Mouse (Mus musculus): Measurements from ENCODE around the gene Tcl1. TPM values are rescaled to one million over a fixed set of nuclear protein-coding genes. Genes with fewer than 3 reads are reported as not detected.

The Tcl1 gene
- polyA plus RNA-seq (2015; fragmentation: Nextera tagmentation; extraction: Ambion mirVana) = not detected in 2 replicates

DNA sequence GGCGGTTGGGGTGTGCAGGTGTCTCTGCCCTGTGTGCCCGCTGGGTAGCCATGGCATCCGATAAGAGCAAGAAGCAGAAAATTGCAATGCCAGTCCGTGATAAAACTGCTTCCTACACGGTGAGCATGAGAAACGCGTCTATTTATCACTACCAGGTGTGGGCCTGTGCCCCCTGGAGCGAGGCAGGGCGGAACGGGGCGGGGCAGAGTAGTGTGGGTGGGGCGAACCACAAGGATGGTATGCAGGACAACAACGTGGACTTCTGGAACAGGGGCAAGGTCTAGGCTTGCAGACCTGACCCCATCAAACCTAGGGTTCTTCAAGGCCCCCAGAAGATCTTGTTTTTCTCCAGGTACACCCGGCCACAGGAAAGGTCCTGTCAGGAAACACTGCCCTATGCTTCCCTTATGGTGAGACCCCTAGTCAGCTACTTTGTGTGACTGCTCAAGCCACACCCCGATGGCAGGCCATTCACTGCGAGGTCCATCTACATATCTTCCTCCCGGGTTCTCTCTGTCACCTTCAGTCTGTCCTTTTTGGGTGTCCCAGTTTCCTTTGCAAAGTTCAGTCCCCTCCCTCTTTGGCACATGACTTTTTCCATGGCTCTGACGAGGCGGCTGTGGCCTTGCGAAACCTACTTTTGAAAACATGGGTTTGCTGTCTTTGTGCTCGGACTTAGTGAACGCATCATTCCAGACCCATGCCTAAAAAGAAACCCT, at the start of gene Tcl1:
Tcl1 (minus strand) TSS at position 193 of the 719 bp plus-strand sequence.
- H3K4me3 ChIP-seq (ENCODE audit: low read length) = no peak within 1 kb of the TSS

DNA sequence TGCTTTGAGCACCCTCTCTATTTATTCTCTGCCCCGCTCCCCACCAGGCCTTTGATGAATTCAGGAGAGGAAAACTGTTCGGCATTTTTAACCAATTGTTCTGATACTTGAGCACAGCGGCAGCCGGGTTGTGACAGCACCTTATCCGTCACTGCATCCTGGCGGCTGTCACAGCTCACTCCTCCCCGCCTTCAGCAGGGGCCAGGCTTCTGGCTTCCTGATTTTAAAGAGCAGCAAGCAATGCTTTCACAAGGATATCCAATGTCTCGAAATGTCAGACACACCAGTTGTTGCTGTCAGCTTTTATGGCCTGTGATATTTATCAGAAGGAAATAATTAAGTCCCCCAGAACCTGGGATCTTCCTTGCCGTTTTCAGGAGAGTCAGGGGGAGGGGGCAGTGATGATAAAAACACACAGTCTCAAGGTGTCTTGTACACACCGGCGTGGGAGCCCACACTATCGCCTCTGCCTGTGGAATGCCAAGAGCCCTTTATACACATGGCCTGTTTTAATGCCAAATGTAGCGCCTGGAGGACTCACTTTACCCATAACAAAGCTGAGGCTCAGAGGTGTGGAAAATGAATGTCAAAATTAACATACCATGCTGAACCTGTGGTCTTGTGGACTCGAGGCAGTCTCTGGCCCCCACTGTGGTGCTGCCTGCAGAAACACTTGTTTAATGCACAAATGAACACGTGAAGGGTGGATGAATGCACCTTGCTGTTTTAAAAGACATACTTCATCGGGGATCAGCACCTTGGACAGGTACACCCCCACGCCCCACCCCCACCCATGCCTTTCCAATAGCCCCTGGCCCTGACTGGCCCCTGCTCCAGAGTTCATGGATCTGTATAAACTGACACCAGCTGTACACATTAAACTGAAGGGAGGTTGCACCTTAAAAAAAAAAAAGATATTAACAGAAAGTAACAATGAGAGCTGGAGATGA, 48.7 kb upstream of the Tcl1 start:
- Histone ChIP-seq H3K9me3 (ENCODE audit: control insufficient read depth, low read length) (no peaks in the 10 kb centered on the region), H3K4me1 (ENCODE audit: control insufficient read depth, insufficient read depth, low read depth, low read length) (peaks cover 4% of the 10 kb centered on the region; the same call in 1 of the 2 replicates), H3K36me3 (ENCODE audit: control insufficient read depth, insufficient read depth, low read length) (no peaks in the 10 kb centered on the region), H3K4me3 (ENCODE audit: low read length) (no peak overlapping the region), H3K27me3 (replicated peaks; ENCODE audit: control insufficient read depth, insufficient read depth, low read length) (no peaks in the 10 kb centered on the region), H3K9ac (ENCODE audit: low read depth, low read length) (no peak overlapping the region; the same call in 1 of the 2 replicates), H3K4me2 (ENCODE audit: low read length) (no peak overlapping the region), H3K27ac (ENCODE audit: low read depth, low read length) (no peak overlapping the region)
- peak; percentile 53; the same call in 1 of the 2 replicates for ATAC-seq
- 49% methylated on average over 17 of the region's 17 CpGs for WGBS

More for the DNA sequence above, at the start of gene Tcl1:
- Histone ChIP-seq H3K4me2 (ENCODE audit: low read length) (no peak within 1 kb of the TSS), H3K4me1 (ENCODE audit: control insufficient read depth, insufficient read depth, low read depth, low read length) (no peaks in the 10 kb centered on the region), H3K36me3 (ENCODE audit: control insufficient read depth, insufficient read depth, low read length) (no peaks in the 10 kb centered on the region), H3K27me3 (replicated peaks; ENCODE audit: control insufficient read depth, insufficient read depth, low read length) (no peaks in the 10 kb centered on the region), H3K9ac (ENCODE audit: low read depth, low read length) (no peak within 1 kb of the TSS), H3K9me3 (ENCODE audit: control insufficient read depth, low read length) (no peaks in the 10 kb centered on the region), H3K27ac (ENCODE audit: low read depth, low read length) (no peak within 1 kb of the TSS)
- ATAC-seq = no peak
- WGBS = 93% methylated on average over 22 of the region's 22 CpGs

DNA sequence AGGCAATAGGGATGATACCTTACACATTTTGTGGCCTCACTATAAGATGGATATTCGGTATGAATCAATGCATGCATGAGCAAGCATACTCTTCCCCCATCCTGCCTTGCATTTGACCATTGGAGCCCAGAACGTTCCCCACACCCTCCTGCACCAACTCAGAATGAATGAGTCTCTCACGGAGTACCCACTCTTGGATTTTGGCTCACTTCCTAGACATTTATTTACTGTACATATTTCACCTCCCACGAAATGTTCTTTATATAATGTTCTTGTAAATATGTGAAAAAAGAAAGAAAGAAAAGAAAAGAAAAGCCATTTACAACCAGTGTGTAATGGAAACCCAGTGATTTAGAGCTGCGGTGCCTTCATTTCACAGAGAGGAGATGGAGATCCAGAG, 44.5 kb upstream of the Tcl1 start:
- no peak for ATAC-seq
- H3K27me3 ChIP-seq (replicated peaks; ENCODE audit: control insufficient read depth, insufficient read depth, low read length) = no peaks in the 10 kb centered on the region
- H3K9me3 ChIP-seq (ENCODE audit: control insufficient read depth, low read length) = no peaks in the 10 kb centered on the region
- H3K4me1 ChIP-seq (ENCODE audit: control insufficient read depth, insufficient read depth, low read depth, low read length) = peaks cover 3% of the 10 kb centered on the region; the same call in 1 of the 2 replicates
- H3K27ac ChIP-seq (ENCODE audit: low read depth, low read length) = no peak overlapping the region
- H3K9ac ChIP-seq (ENCODE audit: low read depth, low read length) = no peak overlapping the region
- H3K36me3 ChIP-seq (ENCODE audit: control insufficient read depth, insufficient read depth, low read length) = no peaks in the 10 kb centered on the region
- no peak overlapping the region for H3K4me3 ChIP-seq (ENCODE audit: low read length)
- H3K4me2 ChIP-seq (ENCODE audit: low read length) = no peak overlapping the region
- 83% methylated on average over 5 of the region's 5 CpGs for WGBS

DNA sequence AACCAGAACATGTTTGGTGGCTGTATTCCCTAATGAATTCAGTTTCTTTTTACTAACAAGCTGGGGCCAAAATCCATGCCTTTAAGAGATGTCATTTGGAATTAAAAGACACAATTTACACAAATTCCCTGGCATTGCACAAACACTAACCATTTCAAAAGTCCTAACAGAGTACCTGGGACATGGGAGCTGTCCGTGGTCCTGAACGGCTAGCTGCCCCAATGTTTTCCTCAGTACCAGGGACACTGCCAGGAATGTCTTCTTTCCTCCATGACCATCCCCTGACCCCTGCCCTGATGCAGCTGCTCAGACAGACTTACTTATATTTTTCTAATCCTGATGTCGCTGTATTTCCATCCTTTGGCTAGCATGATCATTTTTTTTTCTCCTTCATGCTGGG, 43.5 kb upstream of the Tcl1 start:
- ATAC-seq = no peak
- 17% methylated on average over 3 of the region's 3 CpGs for WGBS
- no peaks in the 10 kb centered on the region for H3K9me3 ChIP-seq (ENCODE audit: control insufficient read depth, low read length)
- H3K36me3 ChIP-seq (ENCODE audit: control insufficient read depth, insufficient read depth, low read length) = no peaks in the 10 kb centered on the region
- H3K9ac ChIP-seq (ENCODE audit: low read depth, low read length) = no peak overlapping the region
- no peak overlapping the region for H3K4me2 ChIP-seq (ENCODE audit: low read length)
- no peak overlapping the region for H3K27ac ChIP-seq (ENCODE audit: low read depth, low read length)
- H3K4me1 ChIP-seq (ENCODE audit: control insufficient read depth, insufficient read depth, low read depth, low read length) = peaks cover 3% of the 10 kb centered on the region; the same call in 1 of the 2 replicates
- H3K4me3 ChIP-seq (ENCODE audit: low read length) = no peak overlapping the region
- H3K27me3 ChIP-seq (replicated peaks; ENCODE audit: control insufficient read depth, insufficient read depth, low read length) = no peaks in the 10 kb centered on the region

DNA sequence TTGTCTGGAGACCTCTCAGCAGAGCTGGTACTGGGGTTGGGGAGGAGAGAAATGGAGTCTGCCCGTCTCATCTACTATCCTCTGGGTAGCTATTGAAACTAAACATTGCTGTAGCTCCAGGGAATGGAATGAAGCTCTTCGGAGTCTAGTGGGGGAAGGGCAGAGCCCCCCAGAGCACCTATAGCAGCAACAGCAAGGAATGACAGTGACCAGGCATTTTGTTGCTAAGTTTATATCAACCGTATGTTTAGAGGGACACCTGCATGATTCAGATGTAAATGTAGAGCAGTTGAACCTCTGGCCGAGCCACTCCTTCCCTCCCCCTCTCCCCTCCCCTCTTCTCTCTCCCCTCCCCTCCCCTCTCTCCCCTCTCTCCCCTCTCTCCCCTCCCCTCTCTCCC, 36.6 kb upstream of the Tcl1 start:
- Histone ChIP-seq H3K27ac (ENCODE audit: low read depth, low read length) (no peak overlapping the region), H3K36me3 (ENCODE audit: control insufficient read depth, insufficient read depth, low read length) (no peaks in the 10 kb centered on the region), H3K27me3 (replicated peaks; ENCODE audit: control insufficient read depth, insufficient read depth, low read length) (no peaks in the 10 kb centered on the region), H3K4me3 (ENCODE audit: low read length) (no peak overlapping the region), H3K4me1 (ENCODE audit: control insufficient read depth, insufficient read depth, low read depth, low read length) (peaks cover 3% of the 10 kb centered on the region; the same call in 1 of the 2 replicates), H3K9me3 (ENCODE audit: control insufficient read depth, low read length) (no peaks in the 10 kb centered on the region), H3K4me2 (ENCODE audit: low read length) (no peak overlapping the region), H3K9ac (ENCODE audit: low read depth, low read length) (no peak overlapping the region)
- WGBS = 22% methylated on average over 4 of the region's 4 CpGs
- ATAC-seq = no peak

DNA sequence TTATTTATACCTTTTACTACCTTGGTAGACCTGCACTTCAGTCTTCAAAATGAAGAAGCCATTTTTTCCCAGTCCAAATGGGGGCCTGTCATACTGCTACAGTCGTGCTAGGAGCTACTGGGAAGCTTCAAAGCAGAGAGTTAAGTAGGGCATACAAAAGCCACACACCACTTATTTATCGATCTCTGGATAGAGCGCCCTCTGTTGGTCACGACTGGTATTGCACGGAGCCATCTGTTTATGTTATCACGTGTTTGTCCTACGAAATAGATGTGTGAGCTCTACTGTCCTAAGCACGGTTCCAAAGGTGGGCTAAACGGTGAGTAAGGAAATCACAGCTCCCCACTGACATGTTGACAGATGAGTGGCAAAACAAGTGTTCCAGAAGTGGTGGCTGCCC, 36.2 kb upstream of the Tcl1 start:
- no peaks in the 10 kb centered on the region for H3K36me3 ChIP-seq (ENCODE audit: control insufficient read depth, insufficient read depth, low read length)
- H3K4me2 ChIP-seq (ENCODE audit: low read length) = no peak overlapping the region
- 8% methylated on average over 9 of the region's 9 CpGs for WGBS
- no peak overlapping the region for H3K9ac ChIP-seq (ENCODE audit: low read depth, low read length)
- H3K27me3 ChIP-seq (replicated peaks; ENCODE audit: control insufficient read depth, insufficient read depth, low read length) = no peaks in the 10 kb centered on the region
- H3K27ac ChIP-seq (ENCODE audit: low read depth, low read length) = no peak overlapping the region
- H3K9me3 ChIP-seq (ENCODE audit: control insufficient read depth, low read length) = no peaks in the 10 kb centered on the region
- no peak overlapping the region for H3K4me3 ChIP-seq (ENCODE audit: low read length)
- peaks cover under 1% of the 10 kb centered on the region; the same call in 1 of the 2 replicates for H3K4me1 ChIP-seq (ENCODE audit: control insufficient read depth, insufficient read depth, low read depth, low read length)
- ATAC-seq = no peak

DNA sequence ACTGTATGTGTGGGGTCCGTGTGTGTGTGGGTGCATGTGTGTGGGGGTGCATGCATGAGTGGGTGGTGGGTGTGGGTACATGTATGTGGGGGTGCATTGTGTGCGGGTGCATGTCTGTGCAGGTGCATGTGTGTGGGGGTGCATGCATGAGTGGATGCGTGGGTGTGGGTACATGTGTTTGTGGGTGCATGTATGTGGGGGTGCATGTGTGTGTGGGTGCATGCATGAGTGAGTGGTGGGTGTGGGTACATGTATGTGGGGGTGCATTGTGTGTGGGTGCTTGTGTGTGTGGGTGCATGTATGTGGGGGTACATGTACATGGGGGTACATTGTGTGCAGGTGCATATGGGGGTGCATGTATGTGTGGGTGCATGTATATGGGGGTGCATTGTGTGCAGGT, 31.2 kb upstream of the Tcl1 start:
- no peak for ATAC-seq

DNA sequence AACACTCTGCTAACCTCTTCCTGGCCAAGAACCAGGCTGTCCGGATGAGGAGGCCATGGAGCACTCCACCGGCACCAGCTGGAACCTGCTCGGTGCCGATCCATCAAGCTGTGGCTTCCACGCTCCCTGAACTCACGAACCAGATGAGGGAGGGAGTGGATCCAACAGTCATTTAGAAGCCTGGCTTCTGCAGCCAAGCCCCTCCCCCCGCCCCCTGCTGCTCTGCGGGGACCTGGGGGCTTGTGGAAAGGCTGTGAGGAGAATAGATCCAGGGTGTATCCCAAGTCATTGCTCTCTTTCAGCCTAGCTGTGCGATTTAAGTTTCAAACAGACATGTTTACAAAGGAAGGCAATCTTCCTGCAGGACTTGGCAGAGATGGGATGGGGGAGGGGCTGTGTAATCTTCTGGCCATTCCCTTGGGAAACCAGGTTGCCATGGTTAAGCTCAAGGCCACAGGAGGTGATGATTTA, 26.2 kb upstream of the Tcl1 start:
- ATAC-seq = peak; percentile 48
- no peaks in the 10 kb centered on the region for H3K27me3 ChIP-seq (replicated peaks; ENCODE audit: control insufficient read depth, insufficient read depth, low read length)
- H3K4me3 ChIP-seq (ENCODE audit: low read length) = no peak overlapping the region
- H3K27ac ChIP-seq (ENCODE audit: low read depth, low read length) = 0 out of 2 replicates have a peak overlapping the region, but pooled peaks have one; percentile 1
- no peaks in the 10 kb centered on the region for H3K36me3 ChIP-seq (ENCODE audit: control insufficient read depth, insufficient read depth, low read length)
- 5% methylated on average over 9 of the region's 9 CpGs for WGBS
- H3K9me3 ChIP-seq (ENCODE audit: control insufficient read depth, low read length) = no peaks in the 10 kb centered on the region
- peaks cover 23% of the 10 kb centered on the region for H3K4me1 ChIP-seq (ENCODE audit: control insufficient read depth, insufficient read depth, low read depth, low read length)
- peak overlapping the region; percentile 35 for H3K4me2 ChIP-seq (ENCODE audit: low read length)
- H3K9ac ChIP-seq (ENCODE audit: low read depth, low read length) = no peak overlapping the region

More for the DNA sequence above, 31.2 kb upstream of the Tcl1 start:
- no peaks in the 10 kb centered on the region for H3K9me3 ChIP-seq (ENCODE audit: control insufficient read depth, low read length)
- no peak overlapping the region for H3K9ac ChIP-seq (ENCODE audit: low read depth, low read length)
- no peak overlapping the region for H3K4me2 ChIP-seq (ENCODE audit: low read length)
- H3K27ac ChIP-seq (ENCODE audit: low read depth, low read length) = no peak overlapping the region
- no peaks in the 10 kb centered on the region for H3K36me3 ChIP-seq (ENCODE audit: control insufficient read depth, insufficient read depth, low read length)
- H3K4me3 ChIP-seq (ENCODE audit: low read length) = no peak overlapping the region
- H3K4me1 ChIP-seq (ENCODE audit: control insufficient read depth, insufficient read depth, low read depth, low read length) = peaks cover 14% of the 10 kb centered on the region
- WGBS = 94% methylated on average over 3 of the region's 3 CpGs
- H3K27me3 ChIP-seq (replicated peaks; ENCODE audit: control insufficient read depth, insufficient read depth, low read length) = no peaks in the 10 kb centered on the region

DNA sequence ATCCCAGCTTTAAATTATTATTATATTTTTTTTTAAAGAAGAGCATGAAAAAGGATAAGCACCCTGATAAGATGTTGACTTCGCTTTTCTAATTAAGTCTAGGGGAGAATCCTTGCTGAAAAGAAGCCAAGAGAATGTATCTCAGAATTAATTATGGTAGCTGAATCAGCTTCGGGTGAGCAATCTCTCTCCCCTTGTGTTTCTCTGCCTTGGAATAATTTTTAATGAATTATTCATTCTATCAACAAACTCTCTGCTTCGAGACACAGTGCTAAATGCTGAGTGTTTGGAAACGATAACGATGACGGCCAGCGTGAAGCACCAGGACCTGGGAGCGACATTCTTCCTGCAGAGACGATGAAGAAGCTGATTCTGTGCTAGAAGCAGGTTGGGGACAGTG, 16.5 kb upstream of the Tcl1 start:
- Histone ChIP-seq H3K9ac (ENCODE audit: low read depth, low read length) (no peak overlapping the region), H3K4me1 (ENCODE audit: control insufficient read depth, insufficient read depth, low read depth, low read length) (no peaks in the 10 kb centered on the region; the same call in 1 of the 2 replicates), H3K27me3 (replicated peaks; ENCODE audit: control insufficient read depth, insufficient read depth, low read length) (no peaks in the 10 kb centered on the region), H3K27ac (ENCODE audit: low read depth, low read length) (0 out of 2 replicates have a peak overlapping the region, but pooled peaks have one; percentile 16), H3K36me3 (ENCODE audit: control insufficient read depth, insufficient read depth, low read length) (no peaks in the 10 kb centered on the region), H3K4me3 (ENCODE audit: low read length) (no peak overlapping the region), H3K9me3 (ENCODE audit: control insufficient read depth, low read length) (no peaks in the 10 kb centered on the region), H3K4me2 (ENCODE audit: low read length) (no peak overlapping the region)
- 0 out of 2 replicates have a peak, but pooled peaks have one; percentile 25 for ATAC-seq
- 54% methylated on average over 9 of the region's 9 CpGs for WGBS
